12 mouse cellular contexts compared by ENCODE assay signal in the genomic region with DNA sequence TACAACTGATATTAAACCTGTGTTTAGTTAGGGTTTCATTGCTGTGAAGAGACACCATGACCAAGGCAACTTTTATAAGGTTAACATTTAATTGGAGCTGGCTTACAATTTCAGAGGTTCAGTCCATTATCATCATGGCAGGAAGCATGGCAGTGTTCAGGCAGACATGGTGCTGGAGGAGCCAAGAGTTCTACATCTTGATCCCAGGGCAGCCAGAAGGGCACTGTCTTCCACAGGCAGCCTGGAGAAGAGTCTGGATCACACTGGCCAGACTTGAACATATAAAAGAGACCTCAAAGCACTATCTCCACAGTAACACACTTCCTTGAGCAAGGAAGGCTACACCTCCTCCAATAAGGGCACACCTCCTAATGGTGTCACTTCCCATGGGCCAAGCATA.
"Had no signal": no experiment of that assay in that cellular context is flagged by ENCODE, and none has a peak within 500 bp of the region (broad histone marks: within the 10 kb centered on the region; RNA-seq: fewer than 3 reads in every experiment).

No protein-coding gene starts in this region.

- DNase-seq: liver; lung, adult 2 months; lung, postnatal 36 days; thymus, adult 2 months; thymus, postnatal 25 days had no signal

- H3K4me3 ChIP-seq: intestine, embryonic 15.5 days; layer of hippocampus, adult 2 months; limb, embryonic 12.5 days; midbrain, embryonic 13.5 days had no signal

- H3K4me2 ChIP-seq: intestine, embryonic 15.5 days; limb, embryonic 12.5 days; midbrain, embryonic 13.5 days had no signal

- H3K9ac ChIP-seq: intestine, embryonic 15.5 days; limb, embryonic 12.5 days; liver, embryonic 14.5 days; midbrain, embryonic 13.5 days had no signal

- H3K27me3 ChIP-seq: intestine, embryonic 15.5 days; limb, embryonic 12.5 days; midbrain, embryonic 13.5 days had no signal

- H3K27ac ChIP-seq: intestine, embryonic 15.5 days; layer of hippocampus, adult 2 months; limb, embryonic 12.5 days; liver, embryonic 14.5 days; midbrain, embryonic 13.5 days; stomach, postnatal 0 days had no signal

- H3K36me3 ChIP-seq: intestine, embryonic 15.5 days had no signal

- H3K9me3 ChIP-seq: intestine, embryonic 15.5 days; limb, embryonic 12.5 days; midbrain, embryonic 13.5 days had no signal

- ATAC-seq: intestine, embryonic 15.5 days; lung, postnatal 0 days; midbrain, embryonic 13.5 days had no signal

- H3K4me1 ChIP-seq: intestine, embryonic 15.5 days; limb, embryonic 12.5 days; midbrain, embryonic 13.5 days had no signal
